Mouse (Mus musculus) cerebellum, postnatal 36 days (tissue): ENCODE measurements around the gene Apba2.
A peak's percentile ranks its signal among the peaks of the same experiment; 100 is the strongest.

Experiments used
- DNase-seq, 2 experiments: peaks; one replicate each; pipeline ENCODE4 v3.0.0; 2021 to 2022; ENCODE audit warnings: mixed read lengths in 2 of 2

Gene Apba2

GRCm38 (mm10) chr7:64729785-64730184 lies 228.3 kb downstream of the Apba2 start:
- DNase-seq, result peak; percentile 85 to 90

- no peak for DNase-seq
Measured at GRCm38 (mm10) chr7:64739131-64739530, 237.6 kb downstream of the Apba2 start.

GRCm38 (mm10) chr7:64741333-64742307 lies 240.1 kb downstream of the Apba2 start:
- DNase-seq, result peak; percentile 79 to 87

GRCm38 (mm10) chr7:64743610-64744009 lies 242.1 kb downstream of the Apba2 start:
- DNase-seq, result no peak

- peak; percentile 60 to 62 for DNase-seq
Measured at GRCm38 (mm10) chr7:64751465-64751864, 250.0 kb downstream of the Apba2 start.

- DNase-seq, result no peak
Measured at GRCm38 (mm10) chr7:64752133-64752532, 250.6 kb downstream of the Apba2 start.

GRCm38 (mm10) chr7:64753678-64754077 lies 252.2 kb downstream of the Apba2 start:
- no peak for DNase-seq

- DNase-seq, result no peak
Measured at GRCm38 (mm10) chr7:64754161-64754560, 252.7 kb downstream of the Apba2 start.

GRCm38 (mm10) chr7:64755141-64755540 lies 253.6 kb downstream of the Apba2 start:
- no peak for DNase-seq

- DNase-seq, result no peak
Measured at GRCm38 (mm10) chr7:64765595-64765994, 264.1 kb downstream of the Apba2 start.

GRCm38 (mm10) chr7:64769768-64770167 lies 268.3 kb downstream of the Apba2 start:
- no peak for DNase-seq

GRCm38 (mm10) chr7:64770779-64771390 lies 269.4 kb downstream of the Apba2 start:
- DNase-seq, result no peak

- DNase-seq, result no peak
Measured at GRCm38 (mm10) chr7:64773465-64773864, 272.0 kb downstream of the Apba2 start.

GRCm38 (mm10) chr7:64776708-64777489 lies 275.4 kb downstream of the Apba2 start:
- no peak for DNase-seq

GRCm38 (mm10) chr7:64779501-64779900 lies 278.0 kb downstream of the Apba2 start:
- no peak for DNase-seq

- DNase-seq, result no peak
Measured at GRCm38 (mm10) chr7:64785040-64785439, 283.5 kb downstream of the Apba2 start.

GRCm38 (mm10) chr7:64791145-64791544 lies 289.6 kb downstream of the Apba2 start:
- no peak for DNase-seq

GRCm38 (mm10) chr7:64792031-64792430 lies 290.5 kb downstream of the Apba2 start:
- DNase-seq, result peak; percentile 61 to 64

- no peak for DNase-seq
Measured at GRCm38 (mm10) chr7:64795554-64795953, 294.0 kb downstream of the Apba2 start.
